Mouse (Mus musculus): ENCODE results near the gene Cyp2c23.

Cyp2c23 gene

GRCm38 (mm10) chr19:44024921-44025585 lies 4.0 kb downstream of the Cyp2c23 start:
- DNase-seq (ENCODE audit: low spot score): no peak

GRCm38 (mm10) chr19:44023066-44023465 lies 5.9 kb downstream of the Cyp2c23 start:
- DNase-seq (ENCODE audit: low spot score): peak; percentile 16

- DNase-seq (ENCODE audit: low spot score): no peak
These were observed 7.5 kb downstream of the Cyp2c23 start for GRCm38 (mm10) chr19:44021502-44021901.

- no peak for DNase-seq (ENCODE audit: low spot score)
These were observed 9.3 kb downstream of the Cyp2c23 start for GRCm38 (mm10) chr19:44019739-44020138.

GRCm38 (mm10) chr19:44013862-44014261 lies 15.1 kb downstream of the Cyp2c23 start:
- no peak for DNase-seq (ENCODE audit: low spot score)

- DNase-seq (ENCODE audit: low spot score): no peak
These were observed 20.2 kb downstream of the Cyp2c23 start for GRCm38 (mm10) chr19:44008784-44009183.

GRCm38 (mm10) chr19:44007186-44007585 lies 21.8 kb downstream of the Cyp2c23 start:
- DNase-seq (ENCODE audit: low spot score): peak; percentile 15

- no peak for DNase-seq (ENCODE audit: low spot score)
These were observed 24.0 kb downstream of the Cyp2c23 start for GRCm38 (mm10) chr19:44005025-44005424.

GRCm38 (mm10) chr19:44004261-44004660 lies 24.7 kb downstream of the Cyp2c23 start:
- no peak for DNase-seq (ENCODE audit: low spot score)

GRCm38 (mm10) chr19:44000720-44001119 lies 28.3 kb downstream of the Cyp2c23 start:
- no peak for DNase-seq (ENCODE audit: low spot score)

GRCm38 (mm10) chr19:44000061-44000460 lies 28.9 kb downstream of the Cyp2c23 start:
- DNase-seq (ENCODE audit: low spot score): no peak

- no peak for DNase-seq (ENCODE audit: low spot score)
These were observed 30.0 kb downstream of the Cyp2c23 start for GRCm38 (mm10) chr19:43998802-43999527.

- no peak for DNase-seq (ENCODE audit: low spot score)
These were observed 30.9 kb downstream of the Cyp2c23 start for GRCm38 (mm10) chr19:43998101-43998500.

- DNase-seq (ENCODE audit: low spot score): no peak
These were observed 33.6 kb downstream of the Cyp2c23 start for GRCm38 (mm10) chr19:43995427-43995826.

GRCm38 (mm10) chr19:43992464-43992863 lies 36.5 kb downstream of the Cyp2c23 start:
- no peak for DNase-seq (ENCODE audit: low spot score)

- DNase-seq (ENCODE audit: low spot score): no peak
These were observed 38.6 kb downstream of the Cyp2c23 start for GRCm38 (mm10) chr19:43990362-43990761.

GRCm38 (mm10) chr19:43986069-43986794 lies 42.8 kb downstream of the Cyp2c23 start, which contains the start of gene Cpn1:
Gene Cpn1, minus strand, starts transcription at chr19:43986556.
- DNase-seq (ENCODE audit: low spot score): peak; percentile 38

GRCm38 (mm10) chr19:43981992-43982391 lies 47.0 kb downstream of the Cyp2c23 start:
- DNase-seq (ENCODE audit: low spot score): no peak

- no peak for DNase-seq (ENCODE audit: low spot score)
These were observed 48.3 kb downstream of the Cyp2c23 start for GRCm38 (mm10) chr19:43980711-43981110.

GRCm38 (mm10) chr19:43977799-43978198 lies 51.2 kb downstream of the Cyp2c23 start:
- DNase-seq (ENCODE audit: low spot score): no peak

GRCm38 (mm10) chr19:43976661-43977060 lies 52.3 kb downstream of the Cyp2c23 start:
- no peak for DNase-seq (ENCODE audit: low spot score)

- no peak for DNase-seq (ENCODE audit: low spot score)
These were observed 54.8 kb downstream of the Cyp2c23 start for GRCm38 (mm10) chr19:43974221-43974620.

- DNase-seq (ENCODE audit: low spot score): no peak
These were observed 55.3 kb downstream of the Cyp2c23 start for GRCm38 (mm10) chr19:43973711-43974110.

Measured in embryo, embryonic 10.5 days (tissue).